Mouse (Mus musculus) liver, embryonic 14.5 days (tissue): ENCODE data around the gene Zfr2. TPM values are rescaled to one million over a fixed set of nuclear protein-coding genes. Genes with fewer than 3 reads are reported as not detected.

Source experiments
- ATAC-seq: fragments of 200-750 bp; cut with Nextera tagmentation; 2 replicates; pipeline ENCODE4 v1.8.0; 2017; ENCODE audit warnings: moderate number of reproducible peaks, mild to moderate bottlenecking, moderate library complexity; ENCODE audit not compliant: insufficient read depth
- DNase-seq, 3 experiments: peaks; one replicate each; pipeline ENCODE4 v3.0.0-alpha.2; 2012 to 2013; ENCODE audit warnings: low read depth in 3 of 3, low spot score in 3 of 3
- H3K27ac ChIP-seq: fragments of 300-500 bp; sonication (generic); 2 replicates; pipeline ENCODE4 v1.5.1; 2014; ENCODE audit warnings: moderate library complexity, mild to moderate bottlenecking, control low read depth, inconsistent platforms
- H3K27me3 ChIP-seq: fragments of 300-500 bp; sonication (generic); 2 replicates; pipeline ENCODE4 v1.6.1; 2014; ENCODE audit warnings: mild to moderate bottlenecking, low read length, moderate library complexity; ENCODE audit not compliant: control insufficient read depth, insufficient read depth
- H3K36me3 ChIP-seq: fragments of 300-500 bp; sonication (generic); replicated peaks from 2 replicates; pipeline ENCODE4 v1.6.1; 2014; ENCODE audit warnings: low read depth; ENCODE audit not compliant: control insufficient read depth, insufficient read depth
- H3K4me1 ChIP-seq, 2 experiments: fragments of 200-500 bp in 1 of 2; fragments of 300-500 bp in 1 of 2; sonication (generic) in 1 of 2; replicated peaks; 2 replicates each; pipeline ENCODE4 v1.6.1; 2012 to 2014; ENCODE audit warnings: antibody characterized with exemption in 1 of 2, inconsistent platforms in 1 of 2, low read length in 1 of 2; ENCODE audit not compliant: control insufficient read depth in 2 of 2, insufficient read depth in 2 of 2
- H3K4me2 ChIP-seq: fragments of 300-500 bp; sonication (generic); 2 replicates; pipeline ENCODE4 v1.6.1; 2014; ENCODE audit warnings: low read depth, mild to moderate bottlenecking, control low read depth, moderate library complexity
- H3K4me3 ChIP-seq, 2 experiments: fragments of 200-500 bp in 1 of 2; fragments of 300-500 bp in 1 of 2; sonication (generic) in 1 of 2; 2 replicates each; pipeline ENCODE4 v1.5.1; 2012 to 2014; ENCODE audit warnings: low read depth in 2 of 2, low read length in 2 of 2, mild to moderate bottlenecking in 2 of 2, control low read depth in 1 of 2, inconsistent platforms in 1 of 2, moderate library complexity in 1 of 2; ENCODE audit not compliant: insufficient read depth in 1 of 2
- H3K9ac ChIP-seq: fragments of 300-500 bp; sonication (generic); replicated peaks from 2 replicates; pipeline ENCODE4 v1.6.1; 2014; ENCODE audit warnings: mild to moderate bottlenecking, control low read depth, moderate library complexity
- H3K9me3 ChIP-seq: fragments of 300-500 bp; sonication (generic); 2 replicates; pipeline ENCODE4 v1.6.1; 2016; ENCODE audit warnings: low read length, mixed read lengths; ENCODE audit not compliant: control insufficient read depth
- CTCF ChIP-seq: IDR thresholded peaks from 2 replicates; pipeline ENCODE4 v1.5.1; 2016; ENCODE audit warnings: antibody characterized with exemption, low read depth, control low read depth
- EP300 ChIP-seq: IDR thresholded peaks from 2 replicates; pipeline ENCODE4 v1.6.1; 2016; ENCODE audit warnings: antibody characterized with exemption, low read depth
- WGBS: fragments of 180-500 bp; shearing (Covaris S2); extraction: QIAGEN DNeasy Blood & Tissue Kit; methylation state at CpG from one replicate; pipeline ENCODE4 v1.1.7; 2014; ENCODE audit not compliant: insufficient replicate concordance; 5-methylcytosine and 5-hydroxymethylcytosine counted together
- polyA plus RNA-seq, 2 experiments: library from polyadenylated mRNA; depleted of rRNA in 1 of 2; stranded (reverse) in 1 of 2; unstranded in 1 of 2; fragments of >200 nt; fragmentation: Nextera tagmentation in 1 of 2; extraction: Ambion mirVana in 1 of 2; gene quantifications; 2 replicates each; pipeline versions ENCODE4 v1.2.1 to v1.2.3; 2012 to 2014

Zfr2 gene
- polyA plus RNA-seq, 2 experiments, result 0.38 to 0.46 TPM

DNA sequence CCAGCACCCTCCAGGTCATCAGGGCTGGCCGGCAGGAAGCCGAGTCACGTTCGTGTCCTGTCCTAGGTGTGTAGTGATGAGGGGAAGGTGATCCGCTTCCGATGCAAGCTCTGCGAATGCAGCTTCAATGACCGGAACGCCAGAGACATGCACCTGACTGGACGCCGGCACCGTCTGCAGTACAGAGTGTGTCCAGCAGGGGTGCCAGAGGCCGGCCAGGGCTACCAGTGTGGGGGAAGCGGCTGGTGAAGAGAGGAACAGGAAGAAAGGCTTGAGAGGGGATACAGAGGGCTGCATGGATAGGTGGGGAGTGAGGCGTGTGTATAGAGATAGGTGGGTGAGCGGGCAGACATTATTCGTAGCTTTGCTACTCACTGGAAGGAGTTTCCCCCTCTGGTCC is 11.6 kb downstream of the Zfr2 start:
- H3K4me2 ChIP-seq, result no peak overlapping the region
- no peak overlapping the region for H3K27ac ChIP-seq
- H3K9ac ChIP-seq, result no peak overlapping the region
- 7% methylated on average over 17 of the region's 17 CpGs for WGBS
- no peak for TF ChIP-seq EP300
- TF ChIP-seq CTCF, result peak; percentile 98
- peaks cover 20% of the 10 kb centered on the region for H3K27me3 ChIP-seq
- H3K9me3 ChIP-seq, result no peaks in the 10 kb centered on the region
- ATAC-seq (no peak), DNase-seq (no peak)
- H3K4me3 ChIP-seq, result no peak overlapping the region
- no peaks in the 10 kb centered on the region for H3K36me3 ChIP-seq
- no peaks in the 10 kb centered on the region for H3K4me1 ChIP-seq

DNA sequence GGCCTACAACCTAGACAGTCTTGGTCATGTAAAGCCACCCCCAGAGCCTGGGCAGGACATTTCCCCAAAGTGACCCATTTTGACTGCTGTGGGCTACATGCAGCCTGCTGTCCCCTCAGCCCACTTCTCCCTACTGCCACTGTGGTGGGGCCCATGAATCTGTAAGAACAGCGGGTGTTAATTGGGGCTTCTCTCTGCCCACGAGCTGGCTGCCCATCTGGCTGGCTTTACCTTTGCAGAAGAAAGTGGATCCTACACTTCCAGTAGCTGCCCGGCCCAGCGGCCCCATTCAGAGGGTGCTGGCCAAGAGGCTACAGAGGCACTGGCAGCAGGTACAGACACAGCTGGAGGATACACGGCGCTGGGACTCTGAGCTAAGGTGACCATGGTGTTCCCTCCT is 12.2 kb downstream of the Zfr2 start:
- Histone ChIP-seq H3K27me3 (peaks cover 14% of the 10 kb centered on the region), H3K27ac (no peak overlapping the region), H3K4me3 (no peak overlapping the region), H3K4me1 (no peaks in the 10 kb centered on the region), H3K4me2 (no peak overlapping the region), H3K9ac (no peak overlapping the region), H3K36me3 (no peaks in the 10 kb centered on the region), H3K9me3 (no peaks in the 10 kb centered on the region)
- DNase-seq (no peak), ATAC-seq (no peak)
- 72% methylated on average over 6 of the region's 6 CpGs for WGBS
- TF ChIP-seq EP300 (no peak), CTCF (no peak)

DNA sequence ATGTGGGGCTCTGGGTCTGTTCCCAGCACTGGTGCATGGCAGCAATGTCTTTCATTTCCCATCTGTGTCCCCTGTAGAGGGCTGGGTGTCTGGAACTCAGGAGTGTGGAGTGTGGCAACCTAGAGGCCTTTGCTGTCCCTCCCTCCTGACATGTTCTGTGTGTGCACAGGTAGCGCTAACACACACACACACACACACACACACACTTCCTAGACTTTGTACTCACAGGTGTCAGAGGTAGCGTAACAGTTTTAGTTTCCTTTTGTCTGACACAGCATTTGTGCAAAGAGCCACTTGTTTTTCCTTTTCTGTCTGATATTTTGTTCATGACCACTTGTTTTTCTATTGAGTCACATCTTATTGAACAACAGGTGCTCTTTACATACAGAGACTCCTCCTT is 14.8 kb downstream of the Zfr2 start:
- no peak overlapping the region for H3K4me3 ChIP-seq
- H3K9ac ChIP-seq, result no peak overlapping the region
- no peak overlapping the region for H3K4me2 ChIP-seq
- no peak for TF ChIP-seq EP300
- TF ChIP-seq CTCF, result no peak
- no peaks in the 10 kb centered on the region for H3K9me3 ChIP-seq
- ATAC-seq, result no peak
- no peaks in the 10 kb centered on the region for H3K36me3 ChIP-seq
- 64% methylated on average over 2 of the region's 2 CpGs for WGBS
- H3K27ac ChIP-seq, result no peak overlapping the region
- DNase-seq, result no peak
- no peaks in the 10 kb centered on the region for H3K4me1 ChIP-seq
- H3K27me3 ChIP-seq, result peaks cover 11% of the 10 kb centered on the region

DNA sequence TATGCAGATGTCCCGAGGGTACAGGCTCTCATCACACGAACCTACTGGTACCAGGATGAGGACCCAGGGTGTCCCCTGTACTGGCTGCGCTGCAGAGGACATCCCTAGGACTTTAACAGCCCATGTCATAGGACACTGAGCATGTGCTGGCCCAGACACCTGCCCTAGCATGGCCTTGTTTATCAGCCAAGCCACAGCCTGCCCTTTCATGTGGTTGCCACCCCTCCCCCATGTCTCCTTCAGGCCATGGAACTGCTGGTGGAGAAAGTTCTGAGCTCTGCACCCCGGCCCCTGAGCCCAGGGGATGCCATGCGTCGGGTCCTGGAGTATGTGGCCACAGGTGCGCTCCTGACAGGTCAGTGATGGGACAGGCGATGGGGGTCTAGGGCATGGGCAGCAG is 16.5 kb downstream of the Zfr2 start:
- no peak overlapping the region for H3K27ac ChIP-seq
- WGBS, result 60% methylated on average over 8 of the region's 8 CpGs
- H3K4me2 ChIP-seq, result no peak overlapping the region
- H3K36me3 ChIP-seq, result no peaks in the 10 kb centered on the region
- DNase-seq, result no peak
- peaks cover 22% of the 10 kb centered on the region for H3K27me3 ChIP-seq
- TF ChIP-seq CTCF, result no peak
- no peak for TF ChIP-seq EP300
- H3K9ac ChIP-seq, result no peak overlapping the region
- H3K9me3 ChIP-seq, result no peaks in the 10 kb centered on the region
- no peak for ATAC-seq
- no peak overlapping the region for H3K4me3 ChIP-seq
- H3K4me1 ChIP-seq, result no peaks in the 10 kb centered on the region

DNA sequence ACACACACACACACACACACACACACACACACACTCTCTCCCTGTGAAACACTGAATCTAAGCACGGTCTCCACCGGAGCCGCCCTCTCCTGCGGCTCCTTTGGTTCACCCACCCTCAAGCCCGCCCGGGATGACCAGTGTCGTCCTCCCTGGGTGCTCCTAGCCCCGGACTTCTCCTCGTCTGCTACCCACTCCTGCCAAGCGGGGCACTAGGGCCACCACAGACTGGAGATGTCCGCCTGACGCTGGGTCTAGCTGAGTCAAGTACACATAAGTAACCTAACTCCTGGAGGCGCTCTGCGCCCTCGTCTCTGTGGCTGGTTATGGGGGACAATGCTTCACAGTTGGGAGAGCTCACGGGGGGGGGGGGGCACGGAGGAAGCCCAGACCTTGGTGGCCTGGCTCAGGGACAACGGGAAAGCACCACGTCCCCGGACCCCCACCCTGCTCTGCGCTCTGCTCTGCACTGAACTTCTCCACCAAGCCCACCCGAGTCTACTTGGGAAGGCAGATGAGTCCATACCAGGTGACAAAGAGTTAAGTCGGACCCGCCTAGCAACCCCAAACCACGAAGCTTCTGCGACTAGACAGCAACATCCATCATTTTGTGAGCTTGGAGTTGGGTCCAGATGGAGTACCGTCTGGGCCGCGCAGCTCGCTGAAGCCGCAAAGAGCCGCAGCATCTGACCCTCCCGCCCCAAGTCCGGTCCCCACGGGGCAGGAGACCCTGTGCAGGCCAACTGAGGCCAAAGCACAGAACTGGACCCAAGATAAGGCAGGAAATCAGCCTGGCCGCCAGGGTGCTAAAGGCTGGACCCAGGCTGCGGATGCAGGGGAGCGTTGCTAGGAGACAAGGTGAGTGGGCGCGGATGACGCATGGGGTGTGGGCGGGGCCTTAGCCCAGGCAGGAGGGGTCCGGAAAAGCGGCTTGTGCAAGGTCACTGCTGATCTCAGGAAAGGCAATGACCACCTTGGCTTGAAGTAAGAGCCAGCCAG is 19.8 kb downstream of the Zfr2 start, which contains the start of gene Matk:
Gene Matk, plus strand, starts transcription at position 512 of the 996 bp plus-strand sequence.
- Histone ChIP-seq H3K27me3 (peaks cover 37% of the 10 kb centered on the region), H3K4me2 (no peak within 1 kb of the TSS), H3K4me1 (no peaks in the 10 kb centered on the region), H3K36me3 (no peaks in the 10 kb centered on the region), H3K9me3 (no peaks in the 10 kb centered on the region), H3K9ac (no peak within 1 kb of the TSS), H3K27ac (no peak within 1 kb of the TSS), H3K4me3 (no peak within 1 kb of the TSS)
- TF ChIP-seq EP300 (no peak), CTCF (no peak)
- DNase-seq, result no peak
- ATAC-seq, result no peak
- 15% methylated on average over 43 of the region's 44 CpGs for WGBS
